Mouse (Mus musculus) heart, embryonic 13.5 days (tissue): Measurements from ENCODE around the gene Phlda3. TPM values are rescaled to one million over a fixed set of nuclear protein-coding genes. Genes with fewer than 3 reads are reported as not detected.

Experiments
- ATAC-seq: fragments of 200-750 bp; cut with Nextera tagmentation; 2 replicates; pipeline ENCODE4 v1.8.0; 2017; ENCODE audit warnings: moderate TSS enrichment; ENCODE audit not compliant: insufficient number of reproducible peaks, low FRiP score, low TSS enrichment; ENCODE audit errors: extremely low read depth
- H3K27ac ChIP-seq: fragments of 300-500 bp; sonication (generic); replicated peaks from 2 replicates; pipeline ENCODE4 v1.5.1; 2015; ENCODE audit warnings: moderate library complexity, mild to moderate bottlenecking, inconsistent platforms
- H3K27me3 ChIP-seq: fragments of 300-500 bp; sonication (generic); replicated peaks from 2 replicates; pipeline ENCODE4 v1.6.1; 2015; ENCODE audit warnings: mild to moderate bottlenecking, inconsistent platforms
- H3K36me3 ChIP-seq: fragments of 300-500 bp; sonication (generic); 2 replicates; pipeline ENCODE4 v1.6.1; 2015; ENCODE audit warnings: mild to moderate bottlenecking, inconsistent platforms
- H3K4me1 ChIP-seq: fragments of 300-500 bp; sonication (generic); 2 replicates; pipeline ENCODE4 v1.6.1; 2015; ENCODE audit warnings: inconsistent platforms
- H3K4me2 ChIP-seq: fragments of 300-500 bp; sonication (generic); 2 replicates; pipeline ENCODE4 v1.6.1; 2015; ENCODE audit warnings: inconsistent platforms, mild to moderate bottlenecking, moderate library complexity
- H3K4me3 ChIP-seq: fragments of 300-500 bp; sonication (generic); 2 replicates; pipeline ENCODE4 v1.5.1; 2015; ENCODE audit warnings: moderate library complexity, mild to moderate bottlenecking, inconsistent platforms
- H3K9ac ChIP-seq: fragments of 300-500 bp; sonication (generic); 2 replicates; pipeline ENCODE4 v1.6.1; 2015; ENCODE audit warnings: inconsistent platforms, mild to moderate bottlenecking, moderate library complexity
- H3K9me3 ChIP-seq: fragments of 300-500 bp; sonication (generic); 2 replicates; pipeline ENCODE4 v1.6.1; 2016; ENCODE audit warnings: inconsistent platforms
- WGBS: fragments of 180-500 bp; shearing (Covaris S2); methylation state at CpG from one replicate; pipeline ENCODE4 v1.1.7; 2015; ENCODE audit warnings: mixed read lengths; 5-methylcytosine and 5-hydroxymethylcytosine counted together
- polyA plus RNA-seq: library from polyadenylated mRNA; unstranded; fragments of >200 nt; fragmentation: Nextera tagmentation; extraction: Ambion mirVana; gene quantifications from 2 replicates; pipeline ENCODE4 v1.2.1, GENCODE M21; 2015

Gene Phlda3
- 67.1 and 75.3 TPM in 2 replicates for polyA plus RNA-seq

DNA sequence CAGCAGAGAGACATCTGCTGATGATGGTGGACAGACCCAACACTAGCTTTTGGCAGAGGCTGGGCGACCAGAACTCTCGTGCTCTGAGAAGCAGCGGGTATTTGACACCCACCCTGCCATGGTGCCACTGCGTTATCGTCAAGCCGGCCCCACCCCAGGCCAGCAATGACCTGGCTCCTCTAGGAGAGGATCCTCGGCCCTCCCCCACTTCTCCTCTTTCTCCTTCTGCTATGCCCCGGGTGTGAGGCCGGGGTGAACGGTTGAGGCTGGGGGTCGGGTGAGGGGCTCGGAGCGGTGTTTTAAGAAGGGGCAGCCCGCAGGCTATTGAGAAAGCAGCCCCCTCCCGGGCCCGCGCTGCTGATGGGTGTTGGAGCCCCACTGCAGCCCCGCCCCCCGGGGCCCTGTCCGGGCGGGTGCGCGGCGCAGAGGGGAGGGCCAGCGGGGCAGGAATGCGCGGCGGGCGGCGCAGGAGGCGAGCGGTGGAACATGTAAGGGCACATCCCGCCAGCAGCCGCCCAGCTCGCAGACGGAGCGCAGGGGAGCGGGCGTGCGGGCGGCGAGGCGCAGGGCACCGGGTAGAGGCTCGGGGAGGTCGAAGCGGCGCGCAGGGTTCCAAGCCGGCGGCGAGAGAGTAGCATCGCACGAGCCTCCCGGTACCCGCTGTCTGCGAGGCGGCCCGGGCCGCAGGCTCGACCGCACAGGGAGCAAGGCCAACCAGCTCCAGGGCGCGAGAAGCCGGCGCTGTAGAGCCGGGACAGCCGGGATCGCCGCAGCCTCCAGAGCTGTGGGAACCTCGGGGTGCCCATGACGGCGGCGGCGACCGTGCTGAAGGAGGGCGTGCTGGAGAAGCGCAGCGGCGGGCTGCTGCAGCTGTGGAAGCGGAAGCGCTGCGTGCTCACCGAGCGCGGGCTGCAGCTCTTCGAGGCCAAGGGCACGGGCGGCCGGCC lies at the start of gene Phlda3:
Phlda3 (plus strand) TSS at position 475 of the 947 bp plus-strand sequence.
- under 1% methylated on average over 90 of the region's 90 CpGs for WGBS
- Histone ChIP-seq H3K4me3 (peak within 1 kb of the TSS; percentile 93), H3K9ac (peak within 1 kb of the TSS; percentile 99), H3K27me3 (no peaks in the 10 kb centered on the region), H3K27ac (peak within 1 kb of the TSS; percentile 98), H3K4me2 (peak within 1 kb of the TSS; percentile 88), H3K36me3 (peaks cover 26% of the 10 kb centered on the region), H3K4me1 (peaks cover 64% of the 10 kb centered on the region), H3K9me3 (no peaks in the 10 kb centered on the region)
- ATAC-seq = peak; percentile 68

GRCm38 (mm10) chr1:135719486-135719885 lies 46.4 kb upstream of the Phlda3 start:
- H3K9me3 ChIP-seq = no peaks in the 10 kb centered on the region
- no peak overlapping the region; the same call in 1 of the 2 replicates for H3K9ac ChIP-seq
- no peaks in the 10 kb centered on the region for H3K27me3 ChIP-seq
- peak overlapping the region; percentile 28 for H3K4me2 ChIP-seq
- peaks cover 27% of the 10 kb centered on the region for H3K4me1 ChIP-seq
- H3K36me3 ChIP-seq = no peaks in the 10 kb centered on the region
- peak overlapping the region; percentile 46; the same call in 1 of the 2 replicates for H3K27ac ChIP-seq
- 22% methylated on average over 9 of the region's 9 CpGs for WGBS
- ATAC-seq = no peak
- H3K4me3 ChIP-seq = no peak overlapping the region

DNA sequence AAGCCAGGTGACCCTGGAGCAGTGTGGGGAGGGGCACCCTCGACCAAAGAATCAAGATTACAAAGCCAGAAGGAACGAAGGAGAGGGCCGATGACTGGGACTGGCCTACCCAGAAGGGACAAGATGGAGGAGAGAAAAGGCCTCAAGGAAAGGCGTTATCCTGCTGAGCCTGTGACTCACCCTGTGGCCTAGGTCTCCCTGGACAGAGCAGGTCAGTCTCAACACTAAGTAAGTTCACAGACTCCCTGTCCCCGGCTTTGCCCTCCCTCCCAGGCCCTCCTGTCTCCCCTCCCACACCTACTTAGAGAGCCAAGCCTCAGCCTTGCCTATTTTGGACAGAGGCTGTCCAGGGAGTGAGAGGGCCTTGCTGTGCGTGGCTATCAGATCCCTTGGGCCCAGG lies 45.9 kb upstream of the Phlda3 start, which contains the start of gene Csrp1:
Csrp1 (plus strand) TSS at position 79 of the 400 bp plus-strand sequence.
- no peak for ATAC-seq
- Histone ChIP-seq H3K4me2 (peak within 1 kb of the TSS; percentile 28), H3K9me3 (no peaks in the 10 kb centered on the region), H3K4me1 (peaks cover 22% of the 10 kb centered on the region), H3K36me3 (no peaks in the 10 kb centered on the region), H3K4me3 (no peak within 1 kb of the TSS), H3K27ac (peak within 1 kb of the TSS; percentile 46), H3K9ac (peak within 1 kb of the TSS; percentile 33), H3K27me3 (no peaks in the 10 kb centered on the region)
- 45% methylated on average over 6 of the region's 6 CpGs for WGBS

GRCm38 (mm10) chr1:135723016-135723415 lies 42.9 kb upstream of the Phlda3 start:
- no peak overlapping the region for H3K27ac ChIP-seq

GRCm38 (mm10) chr1:135724134-135724533 lies 41.8 kb upstream of the Phlda3 start:
- no peaks in the 10 kb centered on the region for H3K27me3 ChIP-seq
- whole genome bisulfite sequencing = 70% methylated on average over 4 of the region's 4 CpGs
- H3K27ac ChIP-seq = no peak overlapping the region; the same call in 1 of the 2 replicates

More at GRCm38 (mm10) chr1:135723016-135723415, 42.9 kb upstream of the Phlda3 start:
- Histone ChIP-seq H3K4me1 (peaks cover 32% of the 10 kb centered on the region), H3K9ac (0 out of 2 replicates have a peak overlapping the region, but pooled peaks have one; percentile 19), H3K4me2 (no peak overlapping the region), H3K4me3 (no peak overlapping the region), H3K27me3 (no peaks in the 10 kb centered on the region), H3K36me3 (no peaks in the 10 kb centered on the region), H3K9me3 (no peaks in the 10 kb centered on the region)
- ATAC-seq = no peak
- 70% methylated on average over 1 of the region's 1 CpGs for WGBS

DNA sequence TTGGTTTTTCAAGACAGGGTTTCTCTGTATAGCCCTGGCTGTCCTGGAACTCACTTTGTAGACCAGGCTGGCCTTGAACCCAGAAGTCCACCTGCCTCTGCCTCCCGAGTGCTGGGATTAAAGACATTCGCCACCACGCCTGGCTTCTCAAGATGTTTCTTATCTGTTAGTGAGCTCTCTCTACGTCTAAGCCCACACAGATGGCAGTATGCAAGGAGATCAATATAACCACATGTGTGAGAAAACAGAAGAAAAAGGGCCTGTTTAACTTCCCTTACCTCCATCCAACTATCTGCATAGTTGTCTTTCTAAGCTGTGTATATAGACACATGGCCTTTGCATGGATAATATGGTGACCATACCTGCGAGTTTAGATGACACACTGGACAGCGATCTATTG lies 40.6 kb upstream of the Phlda3 start:
- Histone ChIP-seq H3K4me1 (peaks cover 41% of the 10 kb centered on the region), H3K27ac (peak overlapping the region; percentile 39; the same call in 1 of the 2 replicates), H3K4me3 (no peak overlapping the region), H3K9me3 (no peaks in the 10 kb centered on the region), H3K27me3 (no peaks in the 10 kb centered on the region), H3K9ac (no peak overlapping the region), H3K36me3 (no peaks in the 10 kb centered on the region), H3K4me2 (no peak overlapping the region)
- ATAC-seq = no peak
- WGBS = 89% methylated on average over 6 of the region's 6 CpGs

More at GRCm38 (mm10) chr1:135724134-135724533, 41.8 kb upstream of the Phlda3 start:
- H3K36me3 ChIP-seq = no peaks in the 10 kb centered on the region
- no peak for ATAC-seq
- H3K9me3 ChIP-seq = no peaks in the 10 kb centered on the region
- H3K4me3 ChIP-seq = no peak overlapping the region
- H3K4me1 ChIP-seq = peaks cover 41% of the 10 kb centered on the region
- H3K4me2 ChIP-seq = no peak overlapping the region
- no peak overlapping the region for H3K9ac ChIP-seq

DNA sequence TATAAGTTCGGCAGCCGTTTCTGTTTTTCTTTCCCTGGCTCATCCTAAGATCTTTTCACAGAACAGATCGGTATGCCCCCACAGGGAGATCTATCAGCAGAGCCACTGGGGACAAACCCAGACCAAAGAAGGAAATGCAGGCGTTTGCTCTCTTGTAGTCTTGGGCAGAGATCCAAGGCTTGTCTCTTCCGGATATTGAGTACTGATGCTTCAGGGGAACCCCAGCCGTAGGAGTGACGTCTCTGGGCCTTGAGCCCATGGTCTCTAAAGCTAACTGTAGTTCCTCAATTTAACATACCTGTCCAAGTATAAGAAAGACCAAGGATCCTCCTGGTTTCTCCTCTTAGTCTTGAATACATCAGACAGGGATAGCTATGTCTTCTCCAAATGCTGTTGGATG lies 40.0 kb upstream of the Phlda3 start:
- peaks cover 41% of the 10 kb centered on the region for H3K4me1 ChIP-seq
- H3K27me3 ChIP-seq = no peaks in the 10 kb centered on the region
- peak overlapping the region; percentile 39; the same call in 1 of the 2 replicates for H3K27ac ChIP-seq
- H3K36me3 ChIP-seq = no peaks in the 10 kb centered on the region
- H3K4me3 ChIP-seq = no peak overlapping the region
- ATAC-seq = no peak
- H3K9ac ChIP-seq = no peak overlapping the region
- H3K4me2 ChIP-seq = no peak overlapping the region
- no peaks in the 10 kb centered on the region for H3K9me3 ChIP-seq
- WGBS = 33% methylated on average over 7 of the region's 7 CpGs

- Histone ChIP-seq H3K4me1 (peaks cover 68% of the 10 kb centered on the region), H3K9ac (peak overlapping the region; percentile 96), H3K4me2 (peak overlapping the region; percentile 87), H3K27ac (peak overlapping the region; percentile 98), H3K9me3 (no peaks in the 10 kb centered on the region), H3K27me3 (no peaks in the 10 kb centered on the region), H3K36me3 (no peaks in the 10 kb centered on the region; the same call in 1 of the 2 replicates), H3K4me3 (peak overlapping the region; percentile 86)
- peak; percentile 65; the same call in 1 of the 2 replicates for ATAC-seq
- WGBS = 1% methylated on average over 35 of the region's 35 CpGs
Observed at GRCm38 (mm10) chr1:135728631-135729366, 37.1 kb upstream of the Phlda3 start.

DNA sequence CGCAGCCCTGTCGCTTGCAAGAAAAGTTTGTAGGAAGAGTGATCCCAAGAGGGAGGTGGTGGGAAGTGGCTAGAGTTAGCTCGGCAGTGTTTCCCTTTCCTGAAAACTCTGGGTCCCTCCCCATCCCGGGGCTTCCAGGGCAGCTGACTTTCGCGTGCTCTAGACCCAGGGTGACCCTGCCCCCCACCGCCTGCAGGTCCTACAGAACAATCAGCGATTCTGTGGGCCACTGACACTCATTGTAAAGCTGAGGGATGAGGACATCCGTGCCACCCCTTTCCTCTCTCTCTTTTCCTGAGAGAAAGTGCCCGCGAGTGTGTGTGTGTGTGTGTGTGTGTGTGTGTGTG lies 36.6 kb upstream of the Phlda3 start:
- peak overlapping the region; percentile 96 for H3K9ac ChIP-seq
- H3K4me2 ChIP-seq = peak overlapping the region; percentile 87
- H3K4me3 ChIP-seq = peak overlapping the region; percentile 86
- H3K27ac ChIP-seq = peak overlapping the region; percentile 98
- no peaks in the 10 kb centered on the region for H3K9me3 ChIP-seq
- ATAC-seq = peak; percentile 18; the same call in 1 of the 2 replicates
- WGBS = 0% methylated on average over 11 of the region's 11 CpGs
- H3K4me1 ChIP-seq = peaks cover 73% of the 10 kb centered on the region
- H3K36me3 ChIP-seq = no peaks in the 10 kb centered on the region; the same call in 1 of the 2 replicates
- H3K27me3 ChIP-seq = no peaks in the 10 kb centered on the region

- peak overlapping the region; percentile 87 for H3K4me2 ChIP-seq
- H3K27me3 ChIP-seq = no peaks in the 10 kb centered on the region
- peak overlapping the region; percentile 98 for H3K27ac ChIP-seq
- whole genome bisulfite sequencing = 9% methylated on average over 4 of the region's 4 CpGs
- no peak for ATAC-seq
- H3K9me3 ChIP-seq = no peaks in the 10 kb centered on the region
- peak overlapping the region; percentile 86 for H3K4me3 ChIP-seq
- H3K4me1 ChIP-seq = peaks cover 78% of the 10 kb centered on the region
- no peaks in the 10 kb centered on the region; the same call in 1 of the 2 replicates for H3K36me3 ChIP-seq
- H3K9ac ChIP-seq = peak overlapping the region; percentile 96
Observed at GRCm38 (mm10) chr1:135729821-135730220, 36.1 kb upstream of the Phlda3 start.

- peak overlapping the region; percentile 86 for H3K4me3 ChIP-seq
- H3K27ac ChIP-seq = peak overlapping the region; percentile 98
- no peak for ATAC-seq
- no peaks in the 10 kb centered on the region for H3K9me3 ChIP-seq
- peaks cover 83% of the 10 kb centered on the region for H3K4me1 ChIP-seq
- peak overlapping the region; percentile 96 for H3K9ac ChIP-seq
- 8% methylated on average over 3 of the region's 3 CpGs for WGBS
- H3K36me3 ChIP-seq = no peaks in the 10 kb centered on the region; the same call in 1 of the 2 replicates
- H3K27me3 ChIP-seq = no peaks in the 10 kb centered on the region
- H3K4me2 ChIP-seq = peak overlapping the region; percentile 87
Observed at GRCm38 (mm10) chr1:135730296-135730695, 35.6 kb upstream of the Phlda3 start.
